Mouse (Mus musculus) stomach, embryonic 15.5 days (tissue): Measurements from ENCODE around the gene Ruvbl2. TPM values are rescaled to one million over a fixed set of nuclear protein-coding genes. Genes with fewer than 3 reads are reported as not detected.
"Not testable (repeated sequence)": the region's sequence is repeated elsewhere in the genome, so short reads cannot be mapped to it uniquely, and the experiment has no call there.

Source experiments
- ATAC-seq: fragments of 200-750 bp; cut with Nextera tagmentation; 2 replicates; pipeline ENCODE4 v1.8.0; 2017; ENCODE audit warnings: low read depth, moderate number of reproducible peaks, moderate TSS enrichment; ENCODE audit not compliant: insufficient read depth, low FRiP score
- H3K27ac ChIP-seq: fragments of 300-500 bp; sonication (generic); 2 replicates; pipeline ENCODE4 v1.5.1; 2015; ENCODE audit warnings: mild to moderate bottlenecking, inconsistent platforms
- H3K27me3 ChIP-seq: fragments of 300-500 bp; sonication (generic); replicated peaks from 2 replicates; pipeline ENCODE4 v1.6.1; 2015; ENCODE audit warnings: inconsistent platforms
- H3K36me3 ChIP-seq: fragments of 300-500 bp; sonication (generic); 2 replicates; pipeline ENCODE4 v1.6.1; 2015; ENCODE audit warnings: inconsistent platforms
- H3K4me1 ChIP-seq: fragments of 300-500 bp; sonication (generic); 2 replicates; pipeline ENCODE4 v1.6.1; 2015; ENCODE audit warnings: inconsistent platforms
- H3K4me2 ChIP-seq: fragments of 300-500 bp; sonication (generic); 2 replicates; pipeline ENCODE4 v1.6.1; 2015; ENCODE audit warnings: mild to moderate bottlenecking, inconsistent platforms
- H3K4me3 ChIP-seq: fragments of 300-500 bp; sonication (generic); replicated peaks from 2 replicates; pipeline ENCODE4 v1.5.1; 2015; ENCODE audit warnings: inconsistent platforms
- H3K9ac ChIP-seq: fragments of 300-500 bp; sonication (generic); 2 replicates; pipeline ENCODE4 v1.6.1; 2015; ENCODE audit warnings: inconsistent platforms
- H3K9me3 ChIP-seq: fragments of 300-500 bp; sonication (generic); 2 replicates; pipeline ENCODE4 v1.6.1; 2016; ENCODE audit warnings: inconsistent platforms
- WGBS: fragments of 180-500 bp; shearing (Covaris S2); methylation state at CpG from one replicate; pipeline ENCODE4 v1.1.7; 2015; 5-methylcytosine and 5-hydroxymethylcytosine counted together
- polyA plus RNA-seq: library from polyadenylated mRNA; unstranded; fragments of >200 nt; fragmentation: Nextera tagmentation; extraction: Ambion mirVana; gene quantifications from 2 replicates; pipeline ENCODE4 v1.2.1, GENCODE M21; 2015

Gene Ruvbl2
- polyA plus RNA-seq, 1 experiment from 2014 or later, result 127 TPM

- no peak overlapping the region for H3K4me2 ChIP-seq
- H3K9me3 ChIP-seq, result no peaks in the 10 kb centered on the region
- no peaks in the 10 kb centered on the region for H3K27me3 ChIP-seq
- H3K36me3 ChIP-seq, result no peaks in the 10 kb centered on the region
- WGBS, result 5% methylated on average over 3 of the region's 3 CpGs
- H3K9ac ChIP-seq, result no peak overlapping the region
- no peak for ATAC-seq
- no peak overlapping the region for H3K4me3 ChIP-seq
- peaks cover 15% of the 10 kb centered on the region for H3K4me1 ChIP-seq
- H3K27ac ChIP-seq, result no peak overlapping the region
Measured at GRCm38 (mm10) chr7:45470869-45471268, 33.0 kb upstream of the Ruvbl2 start.

DNA sequence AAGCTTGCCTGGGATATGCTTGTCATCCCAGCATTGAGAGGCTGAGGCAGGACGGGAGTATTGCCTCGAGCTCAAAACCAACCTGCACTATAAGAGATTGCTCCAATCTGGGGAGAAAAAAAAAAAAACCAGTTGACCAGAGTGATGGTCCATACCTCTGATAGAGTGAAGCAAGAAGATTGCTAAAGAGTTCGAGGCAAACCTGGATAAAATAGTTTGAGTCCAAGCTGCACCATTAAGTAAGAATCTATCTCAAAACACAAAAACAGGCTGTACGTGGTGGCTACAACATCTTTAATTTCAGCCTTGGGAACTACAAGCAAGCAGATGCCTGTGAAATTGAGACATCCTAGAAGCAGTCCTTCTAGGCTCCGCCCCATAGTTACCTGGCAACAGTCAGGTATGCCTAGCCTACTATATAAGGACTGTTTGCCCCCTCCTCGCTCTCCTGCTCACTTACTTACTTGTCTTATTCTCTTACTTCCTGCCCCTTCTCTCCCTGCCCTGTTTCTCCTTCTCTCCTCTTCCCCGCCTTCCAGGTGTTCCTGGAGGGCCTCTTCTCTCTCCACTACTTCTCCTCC lies 29.3 kb upstream of the Ruvbl2 start:
- H3K4me1 ChIP-seq, result peaks cover 20% of the 10 kb centered on the region
- 0 out of 2 replicates have a peak, but pooled peaks have one; percentile 2 for ATAC-seq
- 35% methylated on average over 7 of the region's 7 CpGs for WGBS
- peaks cover 6% of the 10 kb centered on the region; the same call in 1 of the 2 replicates for H3K36me3 ChIP-seq
- H3K4me3 ChIP-seq, result peak overlapping the region; percentile 82
- H3K9me3 ChIP-seq, result no peaks in the 10 kb centered on the region
- H3K27ac ChIP-seq, result 0 out of 2 replicates have a peak overlapping the region, but pooled peaks have one; percentile 14
- H3K27me3 ChIP-seq, result no peaks in the 10 kb centered on the region
- H3K9ac ChIP-seq, result no peak overlapping the region
- peak overlapping the region; percentile 73 for H3K4me2 ChIP-seq

- Histone ChIP-seq H3K4me1 (peaks cover 26% of the 10 kb centered on the region), H3K9ac (peak within 1 kb of the TSS; percentile 69), H3K27me3 (no peaks in the 10 kb centered on the region), H3K9me3 (no peaks in the 10 kb centered on the region), H3K4me2 (peak within 1 kb of the TSS; percentile 73), H3K36me3 (peaks cover 6% of the 10 kb centered on the region; the same call in 1 of the 2 replicates), H3K27ac (peak within 1 kb of the TSS; percentile 45), H3K4me3 (peak within 1 kb of the TSS; percentile 82)
- WGBS, result under 1% methylated on average over 58 of the region's 58 CpGs
- peak; percentile 73 for ATAC-seq
Measured at GRCm38 (mm10) chr7:45466283-45467089, 28.6 kb upstream of the Ruvbl2 start, which contains the start of gene Bax. Bax (minus strand) TSS chr7:45466898.

DNA sequence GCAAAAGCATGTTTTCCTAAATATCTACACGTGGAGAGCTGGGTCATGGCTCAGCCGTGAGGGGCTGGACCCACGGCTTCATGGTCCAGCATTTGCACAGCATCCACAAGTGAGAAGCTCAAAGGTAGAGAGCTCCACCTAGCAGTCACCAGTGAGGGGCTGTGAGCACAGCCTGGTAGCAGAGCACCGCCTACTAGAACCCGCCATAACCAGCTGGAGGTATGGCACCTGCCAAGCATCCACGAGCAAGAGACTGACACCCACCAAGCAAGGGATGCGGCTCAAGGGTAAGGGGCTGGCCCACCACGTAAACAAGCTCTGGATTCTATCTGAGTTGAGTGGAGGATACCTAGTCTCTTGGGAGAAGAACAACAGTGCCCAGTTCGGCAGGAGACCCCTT lies 27.7 kb upstream of the Ruvbl2 start:
- H3K27me3 ChIP-seq, result no peaks in the 10 kb centered on the region
- H3K9me3 ChIP-seq, result no peaks in the 10 kb centered on the region
- 73% methylated on average over 9 of the region's 9 CpGs for WGBS
- peak overlapping the region; percentile 69 for H3K9ac ChIP-seq
- peaks cover 6% of the 10 kb centered on the region; the same call in 1 of the 2 replicates for H3K36me3 ChIP-seq
- H3K27ac ChIP-seq, result no peak overlapping the region
- peak overlapping the region; percentile 82; the same call in 1 of the 2 replicates for H3K4me3 ChIP-seq
- H3K4me1 ChIP-seq, result peaks cover 33% of the 10 kb centered on the region
- H3K4me2 ChIP-seq, result peak overlapping the region; percentile 73
- ATAC-seq, result no peak

DNA sequence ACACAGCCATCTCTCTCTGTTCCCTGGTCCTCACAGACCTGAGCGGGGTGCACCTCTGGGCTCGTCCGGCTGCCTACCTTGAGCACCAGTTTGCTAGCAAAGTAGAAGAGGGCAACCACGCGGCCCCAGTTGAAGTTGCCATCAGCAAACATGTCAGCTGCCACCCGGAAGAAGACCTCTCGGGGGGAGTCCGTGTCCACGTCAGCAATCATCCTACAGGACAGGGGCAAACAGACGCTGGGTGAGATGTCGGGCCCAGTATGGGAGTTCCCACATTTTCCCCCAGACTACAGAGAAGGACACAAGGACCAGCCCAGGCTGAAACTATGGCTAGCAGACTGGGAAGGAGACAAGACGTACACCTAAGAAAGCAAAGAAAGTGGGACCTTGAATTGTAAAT lies 27.2 kb upstream of the Ruvbl2 start:
- H3K9ac ChIP-seq, result no peak overlapping the region
- H3K27me3 ChIP-seq, result no peaks in the 10 kb centered on the region
- H3K4me1 ChIP-seq, result peaks cover 37% of the 10 kb centered on the region
- ATAC-seq, result no peak
- no peaks in the 10 kb centered on the region for H3K9me3 ChIP-seq
- no peak overlapping the region for H3K27ac ChIP-seq
- 91% methylated on average over 12 of the region's 12 CpGs for WGBS
- H3K4me3 ChIP-seq, result no peak overlapping the region
- no peak overlapping the region for H3K4me2 ChIP-seq
- peaks cover 6% of the 10 kb centered on the region; the same call in 1 of the 2 replicates for H3K36me3 ChIP-seq

DNA sequence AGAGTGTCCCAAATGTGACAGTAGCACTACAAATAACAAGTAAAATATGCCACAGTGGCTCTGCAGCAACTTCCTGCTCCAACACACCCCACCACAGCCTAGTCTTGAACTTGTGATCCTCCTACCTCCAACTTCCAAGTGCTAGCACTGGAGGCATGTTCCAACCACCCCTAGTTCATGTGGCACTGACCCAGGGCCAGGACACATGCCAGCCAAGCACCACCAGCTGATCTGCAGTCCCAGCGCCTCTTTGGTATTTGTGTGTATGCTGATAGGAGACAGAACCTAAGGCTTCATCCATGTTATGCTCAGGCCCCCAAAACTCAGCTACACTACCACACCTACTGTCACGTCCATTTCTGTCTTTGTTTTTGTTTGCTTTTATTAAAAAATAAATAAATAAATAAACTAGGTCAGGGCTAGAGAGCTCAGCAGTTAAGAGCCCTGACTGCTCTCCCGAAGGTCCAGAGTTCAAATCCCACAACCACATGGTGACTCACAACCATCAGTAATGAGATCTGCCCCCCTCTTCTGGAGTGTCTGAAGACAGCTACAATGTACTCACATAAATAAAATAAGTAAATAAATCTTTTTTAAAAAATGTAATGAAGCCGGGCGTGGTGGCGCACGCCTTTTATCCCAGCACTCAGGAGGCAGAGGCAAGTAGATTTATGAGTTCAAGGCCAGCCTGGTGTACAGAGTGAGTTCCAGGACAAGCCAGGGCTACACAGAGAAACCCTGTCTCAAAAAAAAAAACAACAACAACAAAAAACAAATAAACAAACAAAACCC lies 26.3 kb upstream of the Ruvbl2 start:
- ATAC-seq, result no peak
- WGBS, result 90% methylated on average over 7 of the region's 7 CpGs
- no peak overlapping the region for H3K9ac ChIP-seq
- H3K4me2 ChIP-seq, result no peak overlapping the region
- H3K27me3 ChIP-seq, result no peaks in the 10 kb centered on the region
- H3K4me1 ChIP-seq, result peaks cover 38% of the 10 kb centered on the region
- H3K36me3 ChIP-seq, result peaks cover 6% of the 10 kb centered on the region; the same call in 1 of the 2 replicates
- H3K9me3 ChIP-seq, result no peaks in the 10 kb centered on the region
- no peak overlapping the region for H3K4me3 ChIP-seq
- H3K27ac ChIP-seq, result no peak overlapping the region

GRCm38 (mm10) chr7:45462868-45463267 lies 25.0 kb upstream of the Ruvbl2 start:
- not testable (repeated sequence) for H3K27me3 ChIP-seq, H3K9ac ChIP-seq, H3K4me3 ChIP-seq, H3K4me2 ChIP-seq, H3K27ac ChIP-seq, H3K9me3 ChIP-seq, ATAC-seq
- Histone ChIP-seq H3K4me1 (peaks cover 45% of the 10 kb centered on the region), H3K36me3 (peaks cover 10% of the 10 kb centered on the region; the same call in 1 of the 2 replicates)
- 75% methylated on average over 4 of the region's 4 CpGs for WGBS

DNA sequence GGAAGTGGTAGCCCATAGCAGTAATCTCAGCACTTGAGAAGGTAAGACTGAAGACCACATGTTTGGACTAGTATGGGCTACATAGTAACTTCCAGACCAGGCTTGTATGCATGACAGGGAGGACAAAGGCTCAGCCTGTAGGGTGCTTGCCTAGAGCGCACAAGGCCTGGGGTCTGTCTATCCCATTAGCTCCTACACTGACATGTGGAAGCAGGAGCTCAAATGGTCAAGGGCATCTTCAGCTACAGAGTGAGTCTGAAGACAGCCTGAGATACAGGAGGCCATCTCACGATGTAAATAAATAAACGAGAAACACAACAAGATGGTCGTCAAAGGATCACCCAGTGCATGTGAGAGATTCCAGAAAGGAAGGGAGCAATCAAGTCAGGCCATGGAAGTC lies 24.4 kb upstream of the Ruvbl2 start:
- Histone ChIP-seq H3K36me3 (peaks cover 10% of the 10 kb centered on the region; the same call in 1 of the 2 replicates), H3K9ac (no peak overlapping the region), H3K4me3 (no peak overlapping the region), H3K27me3 (no peaks in the 10 kb centered on the region), H3K4me1 (peaks cover 47% of the 10 kb centered on the region), H3K9me3 (no peaks in the 10 kb centered on the region), H3K27ac (no peak overlapping the region), H3K4me2 (no peak overlapping the region)
- WGBS, result 83% methylated on average over 4 of the region's 4 CpGs
- no peak for ATAC-seq

DNA sequence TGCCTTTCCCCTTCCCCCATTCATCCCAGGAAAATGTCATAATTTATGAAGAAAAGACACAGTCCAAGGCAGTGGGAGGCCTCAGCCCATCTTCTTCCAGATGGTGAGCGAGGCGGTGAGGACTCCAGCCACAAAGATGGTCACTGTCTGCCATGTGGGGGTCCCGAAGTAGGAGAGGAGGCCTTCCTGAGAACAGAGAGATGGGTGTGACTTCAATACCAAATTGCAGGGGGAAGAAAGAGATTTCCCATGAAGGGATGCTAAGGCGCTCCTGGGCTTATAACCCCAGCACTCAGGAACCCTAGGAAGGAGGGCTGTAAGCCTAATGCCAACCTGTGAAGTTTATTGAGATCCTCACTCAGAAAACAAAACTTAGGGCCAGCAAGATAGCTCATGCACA lies 23.9 kb upstream of the Ruvbl2 start:
- H3K4me2 ChIP-seq, result no peak overlapping the region
- peaks cover 49% of the 10 kb centered on the region for H3K4me1 ChIP-seq

GRCm38 (mm10) chr7:45461326-45461725 lies 23.4 kb upstream of the Ruvbl2 start:
- peak overlapping the region; percentile 54 for H3K4me2 ChIP-seq
- H3K4me3 ChIP-seq, result no peak overlapping the region
- H3K27ac ChIP-seq, result peak overlapping the region; percentile 94
- H3K4me1 ChIP-seq, result peaks cover 51% of the 10 kb centered on the region
- no peaks in the 10 kb centered on the region for H3K27me3 ChIP-seq
- peaks cover 10% of the 10 kb centered on the region; the same call in 1 of the 2 replicates for H3K36me3 ChIP-seq
- WGBS, result 47% methylated on average over 5 of the region's 5 CpGs
- no peak for ATAC-seq
- no peaks in the 10 kb centered on the region for H3K9me3 ChIP-seq
- no peak overlapping the region for H3K9ac ChIP-seq

More for the DNA sequence above, 23.9 kb upstream of the Ruvbl2 start:
- no peak for ATAC-seq
- 84% methylated on average over 4 of the region's 4 CpGs for WGBS
- Histone ChIP-seq H3K4me3 (no peak overlapping the region), H3K9ac (no peak overlapping the region), H3K36me3 (peaks cover 10% of the 10 kb centered on the region; the same call in 1 of the 2 replicates), H3K9me3 (no peaks in the 10 kb centered on the region), H3K27me3 (no peaks in the 10 kb centered on the region), H3K27ac (peak overlapping the region; percentile 75; the same call in 1 of the 2 replicates)

GRCm38 (mm10) chr7:45460860-45461314 lies 23.0 kb upstream of the Ruvbl2 start:
- H3K4me1 ChIP-seq, result peaks cover 46% of the 10 kb centered on the region
- no peaks in the 10 kb centered on the region for H3K9me3 ChIP-seq
- H3K4me3 ChIP-seq, result peak overlapping the region; percentile 74
- H3K27ac ChIP-seq, result peak overlapping the region; percentile 94
- H3K4me2 ChIP-seq, result peak overlapping the region; percentile 54
- WGBS, result 8% methylated on average over 13 of the region's 13 CpGs
- ATAC-seq, result peak; percentile 48
- peaks cover 10% of the 10 kb centered on the region; the same call in 1 of the 2 replicates for H3K36me3 ChIP-seq
- H3K27me3 ChIP-seq, result no peaks in the 10 kb centered on the region
- no peak overlapping the region for H3K9ac ChIP-seq
